Mouse (Mus musculus): ENCODE results near the gene Hmgn5. TPM values are rescaled to one million over a fixed set of nuclear protein-coding genes. Genes with fewer than 3 reads are reported as not detected.

Gene Hmgn5
- polyA plus RNA-seq (2016; fragmentation: Nextera tagmentation; extraction: Ambion mirVana) = 29.5 and 38.0 TPM in 2 replicates

- Histone ChIP-seq H3K36me3 (no peaks in the 10 kb centered on the region), H3K4me3 (peak within 1 kb of the TSS; percentile 47), H3K4me1 (no peaks in the 10 kb centered on the region), H3K27ac (replicated peaks) (peak within 1 kb of the TSS; percentile 60), H3K4me2 (replicated peaks) (peak within 1 kb of the TSS; percentile 57), H3K9me3 (no peaks in the 10 kb centered on the region), H3K9ac (replicated peaks) (peak within 1 kb of the TSS; percentile 20; the same call in 1 of the 2 replicates), H3K27me3 (no peaks in the 10 kb centered on the region)
- ATAC-seq (ENCODE audit: low FRiP score, low read depth) = peak; percentile 97
- 23% methylated on average over 25 of the region's 25 CpGs for WGBS
Measured at GRCm38 (mm10) chrX:109013283-109013682, at the start of gene Hmgn5. Gene Hmgn5, minus strand, starts transcription at chrX:109013404.

- no peaks in the 10 kb centered on the region for H3K9me3 ChIP-seq
- no peak overlapping the region for H3K4me3 ChIP-seq
- H3K36me3 ChIP-seq = no peaks in the 10 kb centered on the region
- no peak overlapping the region for H3K27ac ChIP-seq (replicated peaks)
- H3K9ac ChIP-seq (replicated peaks) = no peak overlapping the region
- no peaks in the 10 kb centered on the region for H3K4me1 ChIP-seq
- ATAC-seq (ENCODE audit: low FRiP score, low read depth) = no peak
- no peak overlapping the region for H3K4me2 ChIP-seq (replicated peaks)
- H3K27me3 ChIP-seq = no peaks in the 10 kb centered on the region
- 69% methylated on average over 1 of the region's 1 CpGs for WGBS
Measured at GRCm38 (mm10) chrX:109047773-109048172, 34.6 kb upstream of the Hmgn5 start.

GRCm38 (mm10) chrX:109026224-109026623 is 13.0 kb upstream of the Hmgn5 start:
- no peak for ATAC-seq (ENCODE audit: low FRiP score, low read depth)
- H3K4me2 ChIP-seq (replicated peaks) = no peak overlapping the region
- H3K4me3 ChIP-seq = no peak overlapping the region
- no peaks in the 10 kb centered on the region for H3K9me3 ChIP-seq
- H3K27ac ChIP-seq (replicated peaks) = no peak overlapping the region
- no peaks in the 10 kb centered on the region for H3K27me3 ChIP-seq
- no peak overlapping the region for H3K9ac ChIP-seq (replicated peaks)
- H3K4me1 ChIP-seq = no peaks in the 10 kb centered on the region
- 77% methylated on average over 1 of the region's 1 CpGs for WGBS
- H3K36me3 ChIP-seq = no peaks in the 10 kb centered on the region

DNA sequence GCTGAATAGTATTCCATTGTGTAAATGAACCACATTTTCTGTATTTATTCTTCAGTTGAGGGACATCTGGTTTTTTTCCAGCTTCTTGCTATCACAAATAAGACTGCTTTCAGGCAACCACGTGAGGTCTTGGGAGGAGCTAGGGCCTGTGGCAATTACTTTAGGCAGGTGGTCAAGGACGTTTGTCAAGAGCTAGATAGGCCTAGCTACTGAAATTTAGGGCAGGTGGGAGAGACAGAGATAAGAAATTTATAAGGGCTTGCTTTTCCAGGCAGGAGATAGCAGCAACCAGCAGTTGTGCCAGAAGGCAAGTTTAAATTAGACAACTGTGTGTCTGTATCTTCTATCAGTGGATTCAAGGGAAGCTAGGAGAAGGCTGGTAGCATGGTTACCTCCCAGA is 7.7 kb upstream of the Hmgn5 start:
- H3K9me3 ChIP-seq = no peaks in the 10 kb centered on the region
- no peaks in the 10 kb centered on the region for H3K36me3 ChIP-seq
- no peaks in the 10 kb centered on the region for H3K27me3 ChIP-seq
- no peak overlapping the region for H3K27ac ChIP-seq (replicated peaks)
- no peak overlapping the region for H3K4me2 ChIP-seq (replicated peaks)
- no peak for ATAC-seq (ENCODE audit: low FRiP score, low read depth)
- no peak overlapping the region for H3K9ac ChIP-seq (replicated peaks)
- no peaks in the 10 kb centered on the region for H3K4me1 ChIP-seq
- H3K4me3 ChIP-seq = no peak overlapping the region
- WGBS = 69% methylated on average over 2 of the region's 2 CpGs

GRCm38 (mm10) chrX:109014166-109014565 is 962 bp upstream of the Hmgn5 start:
- H3K4me3 ChIP-seq = no peak overlapping the region
- peak overlapping the region; percentile 57 for H3K4me2 ChIP-seq (replicated peaks)

DNA sequence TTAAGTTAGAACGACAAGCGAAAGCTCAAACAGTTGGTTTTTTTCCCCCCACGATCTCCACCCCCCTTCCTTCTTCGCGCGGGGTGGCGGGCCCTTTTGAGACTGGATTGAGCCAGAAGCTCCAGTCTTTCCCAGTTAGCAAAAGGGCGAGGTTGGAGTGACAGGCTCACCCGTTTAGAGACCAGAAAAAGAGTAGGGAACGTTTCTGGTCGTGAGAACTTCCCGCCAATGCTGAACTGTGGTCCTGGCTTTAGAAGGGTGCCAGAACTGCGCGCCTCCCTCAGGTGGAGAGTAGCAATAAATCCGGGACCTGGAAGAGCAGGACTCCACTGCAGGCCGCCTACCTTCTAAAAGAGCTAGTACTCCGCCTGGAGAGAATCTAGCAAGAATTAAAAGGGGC is 482 bp upstream of the Hmgn5 start:
- H3K4me3 ChIP-seq = peak overlapping the region; percentile 47
- H3K27ac ChIP-seq (replicated peaks) = 0 out of 2 replicates have a peak overlapping the region, but pooled peaks have one; percentile 30
- no peaks in the 10 kb centered on the region for H3K36me3 ChIP-seq
- 20% methylated on average over 17 of the region's 17 CpGs for WGBS
- no peaks in the 10 kb centered on the region for H3K9me3 ChIP-seq
- peak; percentile 65 for ATAC-seq (ENCODE audit: low FRiP score, low read depth)
- H3K4me1 ChIP-seq = no peaks in the 10 kb centered on the region
- H3K9ac ChIP-seq (replicated peaks) = no peak overlapping the region
- H3K27me3 ChIP-seq = no peaks in the 10 kb centered on the region
- H3K4me2 ChIP-seq (replicated peaks) = peak overlapping the region; percentile 57

More at GRCm38 (mm10) chrX:109014166-109014565, 962 bp upstream of the Hmgn5 start:
- H3K36me3 ChIP-seq = no peaks in the 10 kb centered on the region
- no peak overlapping the region for H3K9ac ChIP-seq (replicated peaks)
- ATAC-seq (ENCODE audit: low FRiP score, low read depth) = no peak
- no peak overlapping the region for H3K27ac ChIP-seq (replicated peaks)
- 34% methylated on average over 4 of the region's 4 CpGs for WGBS
- no peaks in the 10 kb centered on the region for H3K9me3 ChIP-seq
- H3K4me1 ChIP-seq = no peaks in the 10 kb centered on the region
- H3K27me3 ChIP-seq = no peaks in the 10 kb centered on the region

GRCm38 (mm10) chrX:109012371-109013031 is 703 bp downstream of the Hmgn5 start:
- Histone ChIP-seq H3K9me3 (no peaks in the 10 kb centered on the region), H3K27ac (replicated peaks) (peak overlapping the region; percentile 60), H3K4me3 (peak overlapping the region; percentile 47), H3K4me2 (replicated peaks) (peak overlapping the region; percentile 57), H3K27me3 (no peaks in the 10 kb centered on the region), H3K36me3 (no peaks in the 10 kb centered on the region), H3K9ac (replicated peaks) (peak overlapping the region; percentile 20; the same call in 1 of the 2 replicates), H3K4me1 (no peaks in the 10 kb centered on the region)
- 19% methylated on average over 23 of the region's 23 CpGs for WGBS
- peak; percentile 81 for ATAC-seq (ENCODE audit: low FRiP score, low read depth)

- Histone ChIP-seq H3K27ac (replicated peaks) (no peak overlapping the region), H3K27me3 (no peaks in the 10 kb centered on the region), H3K9me3 (no peaks in the 10 kb centered on the region), H3K4me1 (no peaks in the 10 kb centered on the region), H3K4me3 (peak overlapping the region; percentile 47), H3K36me3 (no peaks in the 10 kb centered on the region), H3K4me2 (replicated peaks) (peak overlapping the region; percentile 57), H3K9ac (replicated peaks) (peak overlapping the region; percentile 20; the same call in 1 of the 2 replicates)
- ATAC-seq (ENCODE audit: low FRiP score, low read depth) = no peak
- 29% methylated on average over 13 of the region's 13 CpGs for WGBS
Measured at GRCm38 (mm10) chrX:109011611-109012185, 1.5 kb downstream of the Hmgn5 start.

DNA sequence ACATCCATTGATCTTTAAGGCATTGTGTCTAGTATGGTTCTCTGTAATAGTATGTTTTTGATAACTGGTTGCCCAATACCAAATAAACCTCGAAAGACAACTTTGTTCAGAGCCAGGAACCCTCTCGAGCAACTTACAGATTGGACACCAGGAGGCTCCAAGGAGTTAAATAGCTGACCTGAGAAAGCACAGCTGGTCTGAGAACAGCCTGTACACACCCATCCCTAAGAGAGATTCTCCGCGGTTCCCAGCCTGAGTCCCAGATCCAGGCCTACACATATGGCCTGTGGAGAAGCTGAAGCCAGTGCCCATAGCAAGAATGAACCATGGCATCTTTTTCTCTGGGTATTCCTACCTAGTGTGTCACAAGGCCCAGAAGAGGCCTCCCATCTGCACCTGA is 11.9 kb downstream of the Hmgn5 start:
- Histone ChIP-seq H3K4me1 (no peaks in the 10 kb centered on the region), H3K4me2 (replicated peaks) (no peak overlapping the region), H3K36me3 (no peaks in the 10 kb centered on the region), H3K9me3 (no peaks in the 10 kb centered on the region), H3K27me3 (no peaks in the 10 kb centered on the region), H3K4me3 (no peak overlapping the region), H3K9ac (replicated peaks) (no peak overlapping the region), H3K27ac (replicated peaks) (no peak overlapping the region)
- 69% methylated on average over 4 of the region's 4 CpGs for WGBS
- ATAC-seq (ENCODE audit: low FRiP score, low read depth) = no peak

Other genes starting within 250 kb of the Hmgn5 start
- gene Brwd3, start 179.0 kb downstream of the Hmgn5 start, polyA plus RNA-seq (2016; fragmentation: Nextera tagmentation; extraction: Ambion mirVana) = 4.0 and 4.8 TPM in 2 replicates
- 214 and 220 TPM in 2 replicates for gene Sh3bgrl, start 82.0 kb upstream of the Hmgn5 start, polyA plus RNA-seq (2016; fragmentation: Nextera tagmentation; extraction: Ambion mirVana)
- 0.08 and 0.26 TPM in 2 replicates for gene Gm6377, start 183.4 kb upstream of the Hmgn5 start, polyA plus RNA-seq (2016; fragmentation: Nextera tagmentation; extraction: Ambion mirVana)

Measured in midbrain, embryonic 12.5 days (tissue).